8 mouse cellular contexts compared by ENCODE assay signal in the genomic region with DNA sequence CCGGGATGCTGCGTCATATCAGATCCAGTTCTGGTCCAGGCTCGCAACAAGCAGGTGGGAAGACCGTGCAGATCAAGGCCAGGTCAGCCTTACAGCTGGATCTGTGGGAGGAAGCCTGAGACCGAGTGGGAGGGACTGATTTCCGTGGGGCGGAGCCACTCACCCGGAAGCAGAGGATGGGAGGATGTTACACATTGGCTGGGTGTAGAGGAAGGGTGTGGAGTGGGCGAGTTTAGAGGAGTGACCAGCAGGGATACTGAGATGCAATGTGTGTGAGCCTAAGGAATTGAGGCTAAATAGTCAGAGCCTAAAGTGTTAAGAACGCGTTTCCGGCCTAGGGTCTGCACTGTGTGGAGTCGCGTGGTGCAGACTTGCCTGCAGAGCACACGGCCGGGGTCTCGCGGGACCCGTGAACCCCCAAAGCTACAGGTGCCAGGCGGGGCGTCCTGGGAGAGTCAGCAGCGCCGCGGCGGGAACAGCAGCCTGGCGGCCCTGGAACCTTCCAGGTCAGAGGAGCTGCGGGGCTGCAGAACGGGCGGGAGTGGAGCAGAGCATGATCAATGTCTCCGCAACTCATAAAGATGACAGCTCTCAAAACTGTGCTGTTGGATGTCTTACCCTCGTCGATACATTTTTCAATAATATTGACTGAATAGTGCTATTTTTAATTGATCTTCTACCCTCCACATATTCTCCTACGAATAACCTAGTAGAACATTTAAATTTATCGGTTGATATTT. TPM values are rescaled to one million over a fixed set of nuclear protein-coding genes. Genes with fewer than 3 reads are reported as not detected.
DNase-seq lines count a peak whose midpoint lies in the region; ATAC-seq lines count a peak whose summit lies in the region.

TSS of gene Zfp53 (plus strand) at position 239 of the 740 bp plus-strand sequence.

- peak; percentile 100 for ATAC-seq in hindbrain, embryonic 16.5 days

- 1% methylated on average over 34 of the region's 34 CpGs for WGBS in hindbrain, embryonic 16.5 days
- 0% methylated on average over 34 of the region's 34 CpGs for WGBS in macrophage (ENCODE audit: missing documents)

- H3K4me2 ChIP-seq in hindbrain, embryonic 16.5 days (ENCODE audit: low read length): peak within 1 kb of the TSS; percentile 66

- peaks cover 47% of the 10 kb centered on the region for H3K79me2 ChIP-seq in macrophage (ENCODE audit: inconsistent target)

- H3K9me3 ChIP-seq in hindbrain, embryonic 16.5 days (ENCODE audit: control insufficient read depth, low read length): no peaks in the 10 kb centered on the region

- H3K9ac ChIP-seq in hindbrain, embryonic 16.5 days (ENCODE audit: low read depth, low read length): peak within 1 kb of the TSS; percentile 87

- peaks cover 6% of the 10 kb centered on the region for H3K4me1 ChIP-seq in hindbrain, embryonic 16.5 days (ENCODE audit: control insufficient read depth, insufficient read depth, low read depth, low read length)

- peak; percentile 73 for DNase-seq in WW6 (ENCODE audit: low read depth, low spot score)
- DNase-seq in cerebellum, postnatal 4 days (ENCODE audit: low spot score in 2 of 2): peak; percentile 54 to 71
- peak; percentile 91 for DNase-seq in gastrocnemius, adult 18-20 months (ENCODE audit: low spot score)
- peak; percentile 77 to 78 for DNase-seq in left cerebral cortex, adult 18-20 months (ENCODE audit: low spot score in 2 of 2)
- peak; percentile 90 for DNase-seq in right cerebral cortex, adult 18-20 months
- DNase-seq in urinary bladder, postnatal 10 days (ENCODE audit: low spot score): peak; percentile 47

- no peaks in the 10 kb centered on the region for H3K27me3 ChIP-seq in hindbrain, embryonic 16.5 days (replicated peaks; ENCODE audit: control insufficient read depth, insufficient read depth, low read length)

- no peaks in the 10 kb centered on the region for H3K36me3 ChIP-seq in hindbrain, embryonic 16.5 days (ENCODE audit: control insufficient read depth, insufficient read depth, low read length)
- peaks cover 13% of the 10 kb centered on the region; the same call in 1 of the 2 replicates for H3K36me3 ChIP-seq in macrophage (ENCODE audit: inconsistent target)

- H3K4me3 ChIP-seq in hindbrain, embryonic 16.5 days (ENCODE audit: low read length): peak within 1 kb of the TSS; percentile 98
- H3K4me3 ChIP-seq in macrophage (ENCODE audit: inconsistent target): peak within 1 kb of the TSS; percentile 75

- H3K27ac ChIP-seq in hindbrain, embryonic 16.5 days (ENCODE audit: low read depth, low read length): peak within 1 kb of the TSS; percentile 81
- peak within 1 kb of the TSS; percentile 50 for H3K27ac ChIP-seq in macrophage

RNA-seq across cellular contexts. Expression of gene Zfp53, which starts in this region (rescaled TPM):
- 1 to 10 TPM; 1.1 to 1.2 TPM for total RNA-seq in gastrocnemius, adult 18-20 months (2021)
- 8.7 and 10.7 TPM in 2 replicates for polyA plus RNA-seq in hindbrain, embryonic 16.5 days (2015; fragmentation: Nextera tagmentation; extraction: Ambion mirVana)
- total RNA-seq in left cerebral cortex, adult 18-20 months (2021): 1 to 10 TPM; 4.7 to 4.9 TPM
- 10 to 100 TPM in 9 of 26 experiments, 1 to 10 TPM in 17; 1.2 to 23.3 (median 6.8) TPM for total RNA-seq in macrophage (2018; cell fraction: chromatin; rRNA removed)
- total RNA-seq in macrophage (2018; cell fraction: cytosol; rRNA removed): 10 to 100 TPM in 2 of 26 experiments, 1 to 10 TPM in 24; 2.4 to 10.5 (median 7.0) TPM
- total RNA-seq in macrophage (2018; cell fraction: nucleus; rRNA removed): 10 to 100 TPM in 10 of 26 experiments, 1 to 10 TPM in 16; 1.5 to 19.9 (median 7.9) TPM
- polyA plus RNA-seq in macrophage (2018): 5.6 to 11.7 TPM (median 10.3 TPM) in 3 replicates

Comparison
In these comparisons a context has a peak if more than half of its experiments do, and no peak if none do; other contexts are left out.
1. Peak in every context shown above with its lines: DNase-seq, ATAC-seq, H3K4me3 ChIP-seq and H3K27ac ChIP-seq.